Mouse (Mus musculus) telencephalon, adult 2 months (tissue): ENCODE results near the gene D930020B18Rik.
A peak's percentile ranks its signal among the peaks of the same experiment; 100 is the strongest.

Experiments used
- DNase-seq: peaks from one replicate; pipeline ENCODE4 v3.0.0-alpha.2; 2011; ENCODE audit warnings: low read depth, low spot score

D930020B18Rik gene

GRCm38 (mm10) chr10:121639573-121639972, 1.8 kb upstream of the D930020B18Rik start:
- no peak for DNase-seq

GRCm38 (mm10) chr10:121640150-121640930, 1.0 kb upstream of the D930020B18Rik start:
- DNase-seq, result peak; percentile 55

DNA sequence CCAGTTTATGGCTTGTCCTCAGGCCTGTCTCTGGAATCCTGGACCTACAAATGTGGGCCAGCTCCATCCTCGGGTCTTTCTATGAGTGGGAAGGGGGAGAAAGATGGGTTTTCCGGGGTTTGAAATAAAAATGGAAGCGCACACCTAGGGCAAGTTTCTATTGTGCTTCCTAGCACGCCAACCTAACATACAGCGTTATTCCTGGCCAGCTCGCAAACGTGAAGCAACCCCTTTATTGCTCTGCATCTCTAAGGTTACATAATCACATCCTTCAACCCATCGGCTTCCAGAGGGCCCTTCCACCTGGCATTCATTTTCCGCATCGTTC, 480 bp upstream of the D930020B18Rik start:
- DNase-seq, result no peak

DNA sequence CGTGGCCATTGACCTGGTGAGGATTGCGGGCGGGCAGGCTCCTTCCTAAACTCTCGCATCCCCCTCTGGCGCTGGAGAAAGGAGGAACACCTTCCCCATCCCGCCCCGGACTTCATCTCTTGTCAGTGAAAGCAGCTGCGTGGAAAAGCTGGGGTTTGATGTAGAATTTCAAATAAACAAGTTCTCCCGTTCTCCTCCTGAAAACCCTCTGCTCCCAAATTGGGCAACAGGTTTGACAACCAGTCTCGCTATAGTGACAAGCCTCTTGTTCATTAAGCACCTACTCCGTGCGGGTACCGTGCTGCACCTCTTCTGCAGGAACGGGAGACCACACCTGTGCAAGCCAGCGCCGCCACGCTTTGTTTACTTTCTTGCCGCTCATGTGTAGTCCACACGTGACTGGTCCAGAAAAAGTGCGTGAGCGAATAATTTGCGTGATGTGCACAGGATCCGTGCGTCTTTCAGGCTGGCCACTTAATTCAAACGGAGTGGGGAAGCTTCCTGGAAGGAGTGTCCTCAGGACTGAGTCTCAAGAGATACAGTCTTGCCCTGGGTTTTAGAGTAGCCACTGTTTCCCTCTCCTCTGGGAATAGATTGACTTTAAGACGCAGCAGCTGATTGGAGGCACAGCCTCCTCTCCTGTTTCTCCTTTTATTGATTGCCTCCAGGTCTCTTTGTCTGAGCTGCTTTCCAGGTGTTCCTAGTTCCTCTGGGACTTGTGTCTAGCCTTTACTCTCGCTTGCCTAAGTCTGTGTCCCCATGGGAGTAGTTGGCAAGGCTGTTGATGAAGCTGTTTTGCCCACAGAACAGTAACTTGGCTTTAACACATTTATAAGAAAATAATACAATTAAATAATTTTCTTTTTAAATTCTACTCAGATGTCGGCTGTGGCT, 913 bp downstream of the D930020B18Rik start:
- DNase-seq, result no peak

DNA sequence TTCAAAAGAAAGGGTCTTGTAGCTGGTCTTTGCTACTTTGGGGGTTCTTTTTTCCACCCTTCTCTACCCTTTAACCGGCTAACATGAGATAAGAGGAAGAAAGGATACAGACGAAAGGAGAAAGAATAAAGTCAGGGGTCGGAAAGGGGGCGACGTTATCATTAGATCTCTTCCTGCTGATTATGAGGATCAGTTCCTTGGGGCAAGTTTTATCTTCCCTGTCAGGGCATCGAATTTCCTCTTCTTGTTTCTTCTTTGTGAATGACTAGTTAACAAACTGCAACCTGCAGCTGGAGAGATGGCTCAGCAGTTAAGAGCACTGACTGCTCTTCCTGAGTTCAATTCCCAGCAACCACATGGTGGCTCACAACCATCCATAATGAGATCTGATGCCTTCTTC, 4.9 kb downstream of the D930020B18Rik start:
- DNase-seq, result no peak

GRCm38 (mm10) chr10:121653079-121653478, 11.7 kb downstream of the D930020B18Rik start:
- DNase-seq, result peak; percentile 89

DNA sequence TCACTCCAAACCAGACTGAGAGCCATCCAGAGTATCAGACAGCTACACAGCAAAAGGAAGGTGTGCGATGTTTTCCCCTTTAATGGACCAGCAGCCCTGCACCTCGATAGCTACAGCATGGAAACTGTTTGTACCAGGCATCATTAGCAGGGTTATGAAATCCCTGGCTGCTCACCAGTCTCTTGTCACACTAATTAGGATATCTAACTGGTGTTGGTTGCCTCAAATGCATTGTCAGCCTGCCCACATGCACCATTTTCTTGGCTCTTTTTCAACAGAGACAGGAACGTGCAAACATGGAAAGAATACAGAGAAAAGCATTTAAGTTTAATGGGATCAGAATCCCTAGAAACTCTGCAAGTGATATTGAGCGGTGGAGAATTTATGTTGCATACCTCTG, 14.5 kb downstream of the D930020B18Rik start:
- DNase-seq, result peak; percentile 31

DNA sequence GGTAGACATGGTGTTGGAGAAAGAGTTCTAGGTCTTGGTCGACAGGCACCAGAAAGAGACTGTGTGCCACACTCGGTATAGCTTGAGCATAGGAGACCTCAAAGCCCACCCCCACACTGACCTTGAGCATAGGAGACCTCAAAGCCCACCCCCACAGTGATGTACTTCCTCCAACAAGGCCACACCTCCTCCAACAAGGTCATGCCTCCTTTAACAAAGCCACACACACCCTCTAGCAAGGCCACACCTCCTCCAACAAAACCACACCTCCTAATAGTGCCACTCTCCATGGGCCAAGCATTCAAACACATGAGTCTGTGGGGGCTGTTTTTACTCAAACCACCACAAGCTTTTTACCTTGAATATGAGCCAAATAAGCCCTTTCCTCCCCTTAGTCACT, 21.3 kb downstream of the D930020B18Rik start:
- DNase-seq, result no peak

- DNase-seq, result no peak
These were observed 22.2 kb downstream of the D930020B18Rik start for GRCm38 (mm10) chr10:121663599-121663998.

DNA sequence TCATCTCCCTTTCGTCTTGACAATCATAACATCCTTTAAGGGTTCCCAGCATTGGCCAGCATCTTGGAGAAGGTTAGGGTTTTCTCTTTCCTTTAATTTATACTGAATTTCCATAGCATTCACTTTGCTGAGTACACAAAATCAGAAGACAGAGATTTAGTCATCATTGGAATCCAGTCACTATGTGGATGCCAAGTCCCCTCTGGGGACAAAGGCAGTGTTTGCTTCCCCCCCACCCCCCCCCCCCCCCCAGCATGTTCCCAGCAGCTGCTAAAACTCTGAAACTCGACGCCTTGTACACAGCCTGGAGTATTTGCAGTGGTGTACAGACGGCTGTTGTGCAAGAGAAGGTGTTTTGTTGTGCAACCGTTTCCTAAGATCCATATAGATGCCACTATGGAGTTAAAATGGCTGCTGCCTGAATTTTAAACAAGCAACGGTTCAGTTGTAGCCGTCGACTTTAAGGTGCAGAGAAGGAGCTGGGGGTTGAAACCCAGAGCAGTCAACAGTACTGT, 24.3 kb downstream of the D930020B18Rik start:
- DNase-seq, result no peak

DNA sequence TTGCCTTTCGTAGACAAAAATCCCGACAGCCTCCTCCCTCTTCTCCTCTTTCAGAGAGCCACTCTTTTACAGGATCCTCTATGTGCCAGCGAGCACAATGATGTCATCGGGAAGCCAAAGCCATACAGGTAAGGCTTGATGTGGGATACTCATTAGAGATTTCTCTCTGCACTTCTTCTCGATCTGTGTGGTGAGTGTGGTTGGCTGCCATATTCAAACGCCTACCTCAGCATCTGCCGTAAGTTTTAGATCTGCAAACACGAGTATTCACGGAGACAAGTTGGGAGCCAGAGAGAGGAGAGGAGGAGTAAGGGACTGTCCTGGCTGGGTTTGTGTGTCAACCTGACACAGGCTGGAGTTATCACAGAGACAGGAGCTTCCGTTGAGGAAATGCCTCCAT, 27.7 kb downstream of the D930020B18Rik start:
- no peak for DNase-seq

DNA sequence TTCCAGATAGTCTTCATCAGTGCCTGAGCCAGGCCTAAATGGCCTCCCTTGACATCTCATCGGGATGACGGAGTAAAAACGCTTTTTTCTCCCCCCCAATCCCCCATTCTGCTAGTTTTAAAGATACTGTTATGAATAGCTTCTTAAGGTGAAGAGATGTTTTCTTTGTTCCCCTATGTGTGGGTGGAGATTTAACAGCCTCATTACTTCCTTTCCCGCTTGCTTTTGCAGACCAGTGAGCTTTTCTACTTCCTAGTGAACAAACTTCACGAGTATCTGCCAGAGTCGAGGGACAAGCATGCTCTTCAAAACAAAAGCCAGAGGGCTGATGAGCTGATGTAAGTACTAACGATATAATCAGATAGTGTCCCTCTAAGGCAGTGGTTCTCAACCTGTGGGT, 35.6 kb downstream of the D930020B18Rik start:
- DNase-seq, result no peak

DNA sequence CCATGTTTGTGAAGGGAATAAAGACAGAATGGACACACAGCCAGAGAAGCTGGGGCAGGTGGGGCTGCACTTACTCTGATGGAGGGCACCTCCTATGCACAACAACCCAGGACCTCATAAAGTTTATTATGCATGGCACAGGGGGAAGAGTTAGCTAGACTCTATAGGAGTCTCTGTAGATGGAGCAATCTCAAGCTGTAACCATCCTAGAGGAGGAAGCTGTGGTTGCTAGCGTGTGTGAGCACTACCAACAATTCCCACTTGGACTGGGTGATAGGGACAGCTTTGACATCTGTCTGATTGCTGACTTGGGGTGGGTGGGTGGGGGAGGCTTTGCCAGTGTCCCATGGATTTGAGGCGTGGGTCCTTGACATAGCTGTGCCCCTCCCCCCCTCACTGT, 39.5 kb downstream of the D930020B18Rik start:
- DNase-seq, result no peak

DNA sequence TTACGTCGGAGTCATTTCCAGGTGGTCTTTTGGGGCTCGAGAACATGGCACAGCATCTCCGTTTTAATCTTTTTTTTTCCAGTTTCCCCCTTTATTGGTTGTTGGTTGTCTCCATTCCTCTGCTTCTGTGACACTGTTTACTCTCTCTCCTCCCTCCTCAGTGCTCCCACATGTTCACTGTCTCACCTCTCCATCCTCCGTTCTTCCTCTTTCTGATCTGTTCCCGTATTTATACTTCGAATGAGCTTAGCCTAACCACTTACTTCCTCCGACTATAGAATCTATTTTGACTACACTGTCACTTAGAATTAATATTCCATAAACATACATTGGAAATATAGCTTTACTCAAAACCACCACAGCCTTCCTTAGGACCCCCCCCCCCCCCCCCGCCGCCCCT, 41.2 kb downstream of the D930020B18Rik start:
- DNase-seq, result no peak

DNA sequence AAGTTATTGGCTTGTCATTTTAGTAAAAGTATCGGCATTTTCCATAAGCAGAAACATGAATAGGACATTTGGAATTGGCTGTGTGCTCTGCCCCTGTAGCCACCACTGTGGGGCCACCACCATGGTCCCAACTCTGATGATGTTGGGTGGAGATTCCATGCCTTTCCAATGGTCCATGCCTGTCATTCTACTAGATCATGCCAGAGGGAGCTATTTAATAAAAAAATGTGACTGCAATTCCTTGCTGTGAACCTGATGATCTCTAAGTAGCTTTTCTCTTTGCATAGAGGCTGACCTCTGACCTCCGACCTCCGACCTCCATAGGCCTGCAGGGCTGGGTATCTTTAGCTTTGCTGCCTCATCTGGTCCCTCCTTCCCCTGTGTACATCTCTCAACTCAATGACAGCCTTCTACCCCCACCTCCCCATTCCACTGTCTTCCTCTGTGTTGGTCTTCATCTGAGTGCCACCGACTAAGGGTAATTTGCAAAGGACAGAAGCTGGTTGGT, 44.8 kb downstream of the D930020B18Rik start:
- no peak for DNase-seq

GRCm38 (mm10) chr10:121687511-121687910, 46.1 kb downstream of the D930020B18Rik start:
- DNase-seq, result no peak

- peak; percentile 54 for DNase-seq
These were observed 48.4 kb downstream of the D930020B18Rik start for GRCm38 (mm10) chr10:121689591-121690314.

GRCm38 (mm10) chr10:121692944-121693579, 51.7 kb downstream of the D930020B18Rik start:
- DNase-seq, result no peak

DNA sequence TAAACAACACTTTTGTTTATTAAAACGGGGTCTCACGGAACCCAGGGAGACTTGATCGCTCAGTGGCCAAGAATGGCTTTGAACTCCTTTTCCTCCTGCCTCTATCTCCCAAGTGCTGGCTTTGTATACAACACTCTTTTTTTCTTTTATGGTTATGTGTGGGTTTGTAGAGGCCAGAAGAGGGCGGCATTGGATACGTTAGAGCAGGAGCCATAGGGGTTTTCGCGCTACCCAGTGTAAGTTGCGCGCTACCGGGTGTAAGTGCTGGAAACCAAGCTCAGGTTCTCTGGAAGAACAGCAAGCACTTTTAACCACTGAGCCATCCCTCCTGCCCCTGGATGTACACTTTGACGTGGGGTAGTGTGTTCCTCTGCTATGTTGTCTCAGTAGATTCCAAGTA, 53.2 kb downstream of the D930020B18Rik start:
- no peak for DNase-seq

- DNase-seq, result no peak
These were observed 60.2 kb downstream of the D930020B18Rik start for GRCm38 (mm10) chr10:121701296-121702248.
